8 mouse cellular contexts compared by ENCODE assay signal in genomic region chr7:27446521-27447418, GRCm38 (mm10). TPM values are rescaled to one million over a fixed set of nuclear protein-coding genes. Genes with fewer than 3 reads are reported as not detected.
DNase-seq lines count a peak whose midpoint lies in the region; ATAC-seq and TF ChIP-seq lines count a peak whose summit lies in the region.

No protein-coding gene starts in this region.

- peaks cover 22% of the 10 kb centered on the region for H3K4me1 ChIP-seq in liver, adult 2 months (ENCODE audit: control insufficient read depth, insufficient read depth, low read length)
- 0 out of 2 replicates have a peak, but pooled peaks cover 6% of the 10 kb centered on the region for H3K4me1 ChIP-seq in forebrain, embryonic 14.5 days (ENCODE audit: control insufficient read depth, insufficient read depth, low read length)
- H3K4me1 ChIP-seq in hindbrain, embryonic 15.5 days (replicated peaks), result peaks cover 28% of the 10 kb centered on the region
- H3K4me1 ChIP-seq in midbrain, embryonic 16.5 days (ENCODE audit: control insufficient read depth, insufficient read depth, low read length), result peaks cover 11% of the 10 kb centered on the region

- no peak for TF ChIP-seq CTCF in liver, adult 2 months (IDR thresholded peaks at IDR 0.05; ENCODE audit: low read depth, low read length)
- TF ChIP-seq CTCF in brain, embryonic 14.5 days (IDR thresholded peaks at IDR 0.05; ENCODE audit: borderline replicate concordance, extremely low read depth, insufficient read depth, insufficient read length), result no peak

- no peaks in the 10 kb centered on the region; the same call in 1 of the 2 replicates for H3K79me2 ChIP-seq in liver, adult 2 months (ENCODE audit: control insufficient read depth, insufficient read depth, low read length)

- no peaks in the 10 kb centered on the region for H3K9me3 ChIP-seq in forebrain, embryonic 14.5 days (replicated peaks; ENCODE audit: control insufficient read depth, low read length)
- H3K9me3 ChIP-seq in hindbrain, embryonic 15.5 days, result no peaks in the 10 kb centered on the region
- H3K9me3 ChIP-seq in midbrain, embryonic 16.5 days (replicated peaks; ENCODE audit: control insufficient read depth, low read length, poor library complexity, severe bottlenecking), result no peaks in the 10 kb centered on the region

- peak overlapping the region; percentile 56 for H3K9ac ChIP-seq in liver, adult 2 months (ENCODE audit: low read depth, low read length)
- peak overlapping the region; percentile 84 for H3K9ac ChIP-seq in forebrain, embryonic 14.5 days (ENCODE audit: low read length)
- H3K9ac ChIP-seq in hindbrain, embryonic 15.5 days, result peak overlapping the region; percentile 88
- H3K9ac ChIP-seq in midbrain, embryonic 16.5 days (ENCODE audit: low read depth, low read length), result peak overlapping the region; percentile 93

- 8% methylated on average over 51 of the region's 53 CpGs for WGBS in liver, adult 2 months
- 10% methylated on average over 35 of the region's 53 CpGs for WGBS in forebrain, embryonic 14.5 days
- WGBS in hindbrain, embryonic 15.5 days, result 8% methylated on average over 45 of the region's 53 CpGs
- WGBS in midbrain, embryonic 16.5 days, result 9% methylated on average over 38 of the region's 53 CpGs

- H3K4me3 ChIP-seq in liver, adult 2 months (ENCODE audit: insufficient read depth, low read depth, low read length), result peak overlapping the region; percentile 22; the same call in 1 of the 2 replicates
- H3K4me3 ChIP-seq in forebrain, embryonic 14.5 days (ENCODE audit: low read depth, low read length), result peak overlapping the region; percentile 55
- H3K4me3 ChIP-seq in hindbrain, embryonic 15.5 days, result peak overlapping the region; percentile 72
- H3K4me3 ChIP-seq in midbrain, embryonic 16.5 days (ENCODE audit: low read depth, low read length), result peak overlapping the region; percentile 76

- H3K27me3 ChIP-seq in liver, adult 2 months (ENCODE audit: control insufficient read depth, insufficient read depth, low read length), result no peaks in the 10 kb centered on the region
- H3K27me3 ChIP-seq in forebrain, embryonic 14.5 days (replicated peaks; ENCODE audit: control insufficient read depth, insufficient read depth, low read length), result peaks cover 17% of the 10 kb centered on the region; the same call in 1 of the 2 replicates
- H3K27me3 ChIP-seq in hindbrain, embryonic 15.5 days, result 0 out of 2 replicates have a peak, but pooled peaks cover 5% of the 10 kb centered on the region
- H3K27me3 ChIP-seq in midbrain, embryonic 16.5 days (ENCODE audit: control insufficient read depth, insufficient read depth, low read depth, low read length), result no peaks in the 10 kb centered on the region

- H3K4me2 ChIP-seq in forebrain, embryonic 14.5 days (ENCODE audit: low read length), result peak overlapping the region; percentile 86
- peak overlapping the region; percentile 96 for H3K4me2 ChIP-seq in hindbrain, embryonic 15.5 days
- peak overlapping the region; percentile 92 for H3K4me2 ChIP-seq in midbrain, embryonic 16.5 days (ENCODE audit: low read length)

- no peak for TF ChIP-seq POLR2A in liver, adult 2 months (IDR thresholded peaks at IDR 0.05; ENCODE audit: extremely low read depth, insufficient read depth, low read length)
- TF ChIP-seq POLR2A in brain, embryonic 14.5 days (IDR thresholded peaks at IDR 0.05; ENCODE audit: borderline replicate concordance, extremely low read depth, insufficient read depth, insufficient read length, poor library complexity, severe bottlenecking), result 0 out of 2 replicates have a peak, but pooled peaks have one; percentile 20

- intact Hi-C loops in left cerebral cortex, postnatal 14 days (cut with DNase I), result loop anchor here (5.0 to 10.0 kb wide), 2 partner anchors 39 to 238 kb away; partner anchors contain the start of gene Zfp607b

- DNase-seq in liver, adult 2 months (ENCODE audit: extremely low read depth, low read depth, low spot score), result peak; percentile 25
- DNase-seq in liver, result no peak
- peak; percentile 61 for DNase-seq in brain, embryonic 14.5 days (ENCODE audit: low read depth)
- DNase-seq in forebrain, embryonic 14.5 days (ENCODE audit: low spot score), result peak; percentile 56
- peak; percentile 77 to 92 for DNase-seq in left cerebral cortex, postnatal 14 days (ENCODE audit: low spot score in 2 of 2)
- DNase-seq in yolk sac, embryonic 10.5 days (ENCODE audit: low spot score), result peak; percentile 10

- no peak overlapping the region for H3K27ac ChIP-seq in liver, adult 2 months (replicated peaks; ENCODE audit: insufficient read depth, low read depth, low read length)
- peak overlapping the region; percentile 18; the same call in 1 of the 2 replicates for H3K27ac ChIP-seq in forebrain, embryonic 14.5 days (ENCODE audit: low read depth, low read length)
- H3K27ac ChIP-seq in hindbrain, embryonic 15.5 days (replicated peaks), result peak overlapping the region; percentile 86
- H3K27ac ChIP-seq in midbrain, embryonic 16.5 days (ENCODE audit: low read length), result peak overlapping the region; percentile 85

- no peaks in the 10 kb centered on the region for H3K36me3 ChIP-seq in liver, adult 2 months (ENCODE audit: control insufficient read depth, insufficient read depth, low read length)
- no peaks in the 10 kb centered on the region for H3K36me3 ChIP-seq in forebrain, embryonic 14.5 days (ENCODE audit: control insufficient read depth, insufficient read depth, low read length)
- no peaks in the 10 kb centered on the region for H3K36me3 ChIP-seq in hindbrain, embryonic 15.5 days
- H3K36me3 ChIP-seq in midbrain, embryonic 16.5 days (ENCODE audit: control insufficient read depth, insufficient read depth, low read length), result no peaks in the 10 kb centered on the region

- ATAC-seq in forebrain, embryonic 14.5 days, result peak; percentile 35
- peak; percentile 43 for ATAC-seq in hindbrain, embryonic 15.5 days (ENCODE audit: low FRiP score, low read depth)
- peak; percentile 69 for ATAC-seq in midbrain, embryonic 16.5 days

RNA-seq across cellular contexts. Expression of gene Sptbn4, which starts 0.7 kb away (rescaled TPM):
- under 0.01 TPM in 1 of 2 replicates, not detected in the other for total RNA-seq in liver, adult 2 months (2014; rRNA removed)
- polyA plus RNA-seq in liver, adult 2 months (2012; rRNA removed), result 0.06 TPM in 1 of 2 replicates, not detected in the other
- polyA plus RNA-seq in brain, embryonic 14.5 days (2012; rRNA removed), result 21.0 and 30.4 TPM in 2 replicates
- 1.6 and 1.7 TPM in 2 replicates for polyA plus RNA-seq in forebrain, embryonic 14.5 days (2014; fragmentation: Nextera tagmentation; extraction: Ambion mirVana)
- 3.2 and 3.7 TPM in 2 replicates for polyA plus RNA-seq in hindbrain, embryonic 15.5 days (2015; fragmentation: Nextera tagmentation; extraction: Ambion mirVana)
- total RNA-seq in left cerebral cortex, postnatal 14 days (2021), result 100 to 1,000 TPM; 128 to 132 TPM
- 3.1 and 4.4 TPM in 2 replicates for polyA plus RNA-seq in midbrain, embryonic 16.5 days (2015; fragmentation: Nextera tagmentation; extraction: Ambion mirVana)

RNA-seq across cellular contexts. Expression of gene Blvrb, which starts 1.0 kb away (rescaled TPM):
- total RNA-seq in liver, adult 2 months (2014; rRNA removed), result 142 and 148 TPM in 2 replicates
- 268 and 304 TPM in 2 replicates for polyA plus RNA-seq in liver, adult 2 months (2012; rRNA removed)
- 13.9 and 19.1 TPM in 2 replicates for polyA plus RNA-seq in brain, embryonic 14.5 days (2012; rRNA removed)
- polyA plus RNA-seq in forebrain, embryonic 14.5 days (2014; fragmentation: Nextera tagmentation; extraction: Ambion mirVana), result 22.4 and 23.7 TPM in 2 replicates
- polyA plus RNA-seq in hindbrain, embryonic 15.5 days (2015; fragmentation: Nextera tagmentation; extraction: Ambion mirVana), result 20.2 and 24.0 TPM in 2 replicates
- 10 to 100 TPM; 11.7 to 13.0 TPM for total RNA-seq in left cerebral cortex, postnatal 14 days (2021)
- 13.2 and 15.1 TPM in 2 replicates for polyA plus RNA-seq in midbrain, embryonic 16.5 days (2015; fragmentation: Nextera tagmentation; extraction: Ambion mirVana)

RNA-seq across cellular contexts. Expression of gene Sertad3, which starts 26.8 kb away (rescaled TPM):
- total RNA-seq in liver, adult 2 months (2014; rRNA removed), result 3.5 and 4.6 TPM in 2 replicates
- 6.9 and 8.3 TPM in 2 replicates for polyA plus RNA-seq in liver, adult 2 months (2012; rRNA removed)
- polyA plus RNA-seq in brain, embryonic 14.5 days (2012; rRNA removed), result 7.8 and 12.6 TPM in 2 replicates
- polyA plus RNA-seq in forebrain, embryonic 14.5 days (2014; fragmentation: Nextera tagmentation; extraction: Ambion mirVana), result 12.5 and 14.2 TPM in 2 replicates
- 10.5 and 11.3 TPM in 2 replicates for polyA plus RNA-seq in hindbrain, embryonic 15.5 days (2015; fragmentation: Nextera tagmentation; extraction: Ambion mirVana)
- total RNA-seq in left cerebral cortex, postnatal 14 days (2021), result 1 to 10 TPM; 3.0 to 3.1 TPM
- 7.1 and 8.4 TPM in 2 replicates for polyA plus RNA-seq in midbrain, embryonic 16.5 days (2015; fragmentation: Nextera tagmentation; extraction: Ambion mirVana)

RNA-seq across cellular contexts. Expression of gene Sertad1, which starts 39.9 kb away (rescaled TPM):
- total RNA-seq in liver, adult 2 months (2014; rRNA removed), result 7.7 and 9.5 TPM in 2 replicates
- 8.8 and 11.6 TPM in 2 replicates for polyA plus RNA-seq in liver, adult 2 months (2012; rRNA removed)
- 4.7 and 5.7 TPM in 2 replicates for polyA plus RNA-seq in brain, embryonic 14.5 days (2012; rRNA removed)
- polyA plus RNA-seq in forebrain, embryonic 14.5 days (2014; fragmentation: Nextera tagmentation; extraction: Ambion mirVana), result 8.6 and 9.7 TPM in 2 replicates
- polyA plus RNA-seq in hindbrain, embryonic 15.5 days (2015; fragmentation: Nextera tagmentation; extraction: Ambion mirVana), result 9.3 and 9.8 TPM in 2 replicates
- 10 to 100 TPM in 1 of 2 experiments, 1 to 10 TPM in 1; 8.7 to 12.9 TPM for total RNA-seq in left cerebral cortex, postnatal 14 days (2021)
- 7.0 and 9.2 TPM in 2 replicates for polyA plus RNA-seq in midbrain, embryonic 16.5 days (2015; fragmentation: Nextera tagmentation; extraction: Ambion mirVana)

RNA-seq across cellular contexts. Expression of gene Prx, which starts 52.4 kb away (rescaled TPM):
- total RNA-seq in liver, adult 2 months (2014; rRNA removed), result 0.07 TPM in 1 of 2 replicates, not detected in the other
- 0.05 and 0.07 TPM in 2 replicates for polyA plus RNA-seq in liver, adult 2 months (2012; rRNA removed)
- polyA plus RNA-seq in brain, embryonic 14.5 days (2012; rRNA removed), result 1.8 and 2.4 TPM in 2 replicates
- 0.55 and 0.73 TPM in 2 replicates for polyA plus RNA-seq in forebrain, embryonic 14.5 days (2014; fragmentation: Nextera tagmentation; extraction: Ambion mirVana)
- polyA plus RNA-seq in hindbrain, embryonic 15.5 days (2015; fragmentation: Nextera tagmentation; extraction: Ambion mirVana), result 1.8 and 1.9 TPM in 2 replicates
- under 1 TPM; 0.57 to 0.66 TPM for total RNA-seq in left cerebral cortex, postnatal 14 days (2021)
- 1.5 TPM in 2 replicates for polyA plus RNA-seq in midbrain, embryonic 16.5 days (2015; fragmentation: Nextera tagmentation; extraction: Ambion mirVana)

Comparison
In these comparisons a context has a peak if more than half of its experiments do, and no peak if none do; other contexts are left out.
1. H3K4me3 ChIP-seq: peak in every context shown above with its lines; median percentile 76 in midbrain, embryonic 16.5 days; 72 in hindbrain, embryonic 15.5 days; 55 in forebrain, embryonic 14.5 days; 22 in liver, adult 2 months.
2. RNA of gene Blvrb, which starts 1.0 kb away (polyA plus RNA-seq): 268 to 304 TPM in liver, adult 2 months; 22.4 to 23.7 TPM in forebrain, embryonic 14.5 days, 20.2 to 24.0 TPM in hindbrain, embryonic 15.5 days, 13.9 to 19.1 TPM in brain, embryonic 14.5 days and 13.2 to 15.1 TPM in midbrain, embryonic 16.5 days; every median in the first group is over 10 times any median in the second.
3. Peak in every context shown above with its lines, with median percentiles within 50 percentile points of each other: H3K9ac ChIP-seq, ATAC-seq and H3K4me2 ChIP-seq.